Mouse (Mus musculus) G1E (cell line): ENCODE measurements around the gene Mob1b.

Experiments
- CTCF ChIP-seq: IDR thresholded peaks from 2 replicates; pipeline ENCODE4 v1.5.1; 2012; ENCODE audit warnings: low read depth, low read length, inconsistent platforms, mixed read lengths
- GATA1 ChIP-seq: IDR thresholded peaks from 2 replicates; pipeline ENCODE4 v1.6.1; 2012; ENCODE audit warnings: borderline replicate concordance, low read length, inconsistent platforms, mixed read lengths
- POLR2AphosphoS5 ChIP-seq: IDR thresholded peaks from 2 replicates; pipeline ENCODE4 v1.6.1; 2012; ENCODE audit warnings: low read depth, low read length, inconsistent platforms; ENCODE audit not compliant: insufficient replicate concordance
- TAL1 ChIP-seq: conservative IDR thresholded peaks from 2 replicates; pipeline ENCODE4 v1.6.1; 2012; ENCODE audit warnings: low read depth, low read length, inconsistent platforms, mixed read lengths

GRCm38 (mm10) chr5:88764987-88765481 is 44.4 kb downstream of the Mob1b start, which contains the start of gene Dck:
- no peak for TF ChIP-seq CTCF
- no peak for TF ChIP-seq TAL1
- TF ChIP-seq GATA1: no peak
- TF ChIP-seq POLR2AphosphoS5: no peak
